Mouse (Mus musculus) adrenal gland, postnatal 14 days (tissue): Measurements from ENCODE around the gene Vmn1r207-ps. TPM values are rescaled to one million over a fixed set of nuclear protein-coding genes. Genes with fewer than 3 reads are reported as not detected.
"Not testable (repeated sequence)": the region's sequence is repeated elsewhere in the genome, so short reads cannot be mapped to it uniquely, and the experiment has no call there.

Experiments used
- DNase-seq: peaks from one replicate; pipeline ENCODE4 v3.0.0; 2021; ENCODE audit warnings: mixed read lengths
- long read RNA-seq, 2 experiments: library from polyadenylated mRNA; stranded (forward); transcript quantifications; one replicate each; pipeline ENCODE4 v2.0.0; 2021
- total RNA-seq: library from RNA; stranded (reverse); gene quantifications from 2 replicates; pipeline ENCODE4 v1.2.3, GENCODE M21; 2021

Vmn1r207-ps gene
- total RNA-seq, result not detected in 2 replicates
- long read RNA-seq, experiment 1, result 0 reads
- long read RNA-seq, experiment 2, result 0 reads

- DNase-seq, result not testable (repeated sequence)
These were observed at the start of gene Vmn1r207-ps for GRCm38 (mm10) chr13:22729529-22729928. Gene Vmn1r207-ps (minus strand): TSS chr13:22729629.

GRCm38 (mm10) chr13:22777300-22777699, 47.9 kb upstream of the Vmn1r207-ps start, which contains the start of gene Vmn1r208:
Gene Vmn1r208 (minus strand): TSS chr13:22777400.
- DNase-seq, result not testable (repeated sequence)

GRCm38 (mm10) chr13:22771592-22771991, 42.2 kb upstream of the Vmn1r207-ps start:
- not testable (repeated sequence) for DNase-seq

GRCm38 (mm10) chr13:22747524-22747923, 18.1 kb upstream of the Vmn1r207-ps start:
- DNase-seq, result no peak

GRCm38 (mm10) chr13:22706947-22707346, 22.5 kb downstream of the Vmn1r207-ps start:
- DNase-seq, result not testable (repeated sequence)

GRCm38 (mm10) chr13:22702951-22703350, 26.5 kb downstream of the Vmn1r207-ps start:
- not testable (repeated sequence) for DNase-seq

Other genes with a start within 250 kb of the Vmn1r207-ps start
- gene Vmn1r202, start 224.2 kb downstream of the Vmn1r207-ps start, total RNA-seq, result not detected in 2 replicates
- gene Vmn1r203, start 211.5 kb downstream of the Vmn1r207-ps start, total RNA-seq, result not detected in 2 replicates
- not detected in 2 replicates for gene Vmn1r204, start 176.4 kb downstream of the Vmn1r207-ps start, total RNA-seq
- gene Vmn1r205, start 136.6 kb downstream of the Vmn1r207-ps start, total RNA-seq, result not detected in 2 replicates
- gene Vmn1r206, start 105.4 kb downstream of the Vmn1r207-ps start, total RNA-seq, result not detected in 2 replicates
- not detected in 2 replicates for gene Vmn1r208, start 47.8 kb upstream of the Vmn1r207-ps start, total RNA-seq
- gene Vmn1r209, start 80.1 kb upstream of the Vmn1r207-ps start, total RNA-seq, result not detected in 2 replicates
- gene Vmn1r210, start 101.7 kb upstream of the Vmn1r207-ps start, total RNA-seq, result not detected in 2 replicates
- not detected in 2 replicates for gene Vmn1r211, start 127.9 kb upstream of the Vmn1r207-ps start, total RNA-seq
- not detected in 2 replicates for gene Vmn1r212, start 154.6 kb upstream of the Vmn1r207-ps start, total RNA-seq